10 mouse cellular contexts compared by ENCODE assay signal in the genomic region with DNA sequence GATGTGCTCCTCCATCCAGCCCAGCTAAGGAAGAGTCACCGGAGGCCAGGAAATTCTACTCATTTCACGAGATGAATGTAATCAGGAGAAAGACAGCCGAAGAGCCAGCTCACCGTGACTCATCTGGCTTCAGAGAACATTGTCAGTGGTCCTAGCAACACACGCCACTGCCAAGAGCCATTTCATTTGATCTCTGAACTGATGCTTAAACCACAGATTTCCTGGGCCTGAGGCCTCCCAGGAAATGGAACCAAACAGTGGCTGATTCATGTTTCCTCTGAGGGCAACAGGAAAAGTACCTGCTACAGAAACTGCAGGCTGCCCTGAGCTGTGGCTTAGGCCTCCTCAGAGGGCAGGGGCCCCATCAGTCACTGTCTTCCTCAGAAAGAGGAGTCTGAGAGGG. TPM values are rescaled to one million over a fixed set of nuclear protein-coding genes. Genes with fewer than 3 reads are reported as not detected.
DNase-seq lines count a peak whose midpoint lies in the region; ATAC-seq lines count a peak whose summit lies in the region.
"Had no signal": no experiment of that assay in that cellular context is flagged by ENCODE, and none has a peak within 500 bp of the region (broad histone marks: within the 10 kb centered on the region; RNA-seq: fewer than 3 reads in every experiment).

No protein-coding gene starts in this region.

- H3K9me3 ChIP-seq in hindbrain, embryonic 10.5 days = no peaks in the 10 kb centered on the region
- no peaks in the 10 kb centered on the region for H3K9me3 ChIP-seq in hindbrain, embryonic 11.5 days (ENCODE audit: control insufficient read depth, low read length)
- H3K9me3 ChIP-seq in midbrain, embryonic 11.5 days (ENCODE audit: control insufficient read depth, low read length) = no peaks in the 10 kb centered on the region
- H3K9me3 ChIP-seq: limb, embryonic 10.5 days had no signal

- no peak overlapping the region for H3K9ac ChIP-seq in hindbrain, embryonic 11.5 days (ENCODE audit: low read depth, low read length)
- H3K9ac ChIP-seq in midbrain, embryonic 11.5 days (ENCODE audit: low read length) = no peak overlapping the region

- 65% methylated on average over 5 of the region's 5 CpGs for WGBS in hindbrain, embryonic 10.5 days
- WGBS in hindbrain, embryonic 11.5 days = 57% methylated on average over 5 of the region's 5 CpGs
- WGBS in midbrain, embryonic 11.5 days = 73% methylated on average over 5 of the region's 5 CpGs

- H3K27me3 ChIP-seq in hindbrain, embryonic 10.5 days (ENCODE audit: insufficient read depth, poor library complexity, severe bottlenecking) = no peaks in the 10 kb centered on the region
- no peaks in the 10 kb centered on the region for H3K27me3 ChIP-seq in hindbrain, embryonic 11.5 days (ENCODE audit: control insufficient read depth, insufficient read depth, low read length)
- no peaks in the 10 kb centered on the region for H3K27me3 ChIP-seq in midbrain, embryonic 11.5 days (ENCODE audit: control insufficient read depth, insufficient read depth, low read length)

- peaks cover 8% of the 10 kb centered on the region for H3K4me1 ChIP-seq in hindbrain, embryonic 10.5 days (replicated peaks)
- no peaks in the 10 kb centered on the region for H3K4me1 ChIP-seq in hindbrain, embryonic 11.5 days (replicated peaks; ENCODE audit: control insufficient read depth, insufficient read depth, low read length)
- H3K4me1 ChIP-seq in midbrain, embryonic 11.5 days (ENCODE audit: control insufficient read depth, insufficient read depth, low read length) = no peaks in the 10 kb centered on the region

- peak overlapping the region; percentile 8; the same call in 1 of the 2 replicates for H3K27ac ChIP-seq in hindbrain, embryonic 10.5 days
- H3K27ac ChIP-seq in hindbrain, embryonic 11.5 days (ENCODE audit: low read depth, low read length) = no peak overlapping the region
- no peak overlapping the region for H3K27ac ChIP-seq in midbrain, embryonic 11.5 days (ENCODE audit: low read depth, low read length)
- H3K27ac ChIP-seq: limb, embryonic 10.5 days had no signal

- H3K4me2 ChIP-seq in hindbrain, embryonic 11.5 days (replicated peaks; ENCODE audit: low read depth, low read length) = no peak overlapping the region
- H3K4me2 ChIP-seq in midbrain, embryonic 11.5 days = no peak overlapping the region

- H3K36me3 ChIP-seq in hindbrain, embryonic 10.5 days = no peaks in the 10 kb centered on the region
- H3K36me3 ChIP-seq in hindbrain, embryonic 11.5 days (ENCODE audit: control insufficient read depth, insufficient read depth, low read length) = no peaks in the 10 kb centered on the region
- no peaks in the 10 kb centered on the region for H3K36me3 ChIP-seq in midbrain, embryonic 11.5 days (ENCODE audit: control insufficient read depth, insufficient read depth, low read length)
- H3K36me3 ChIP-seq: limb, embryonic 10.5 days had no signal

- no peak overlapping the region for H3K4me3 ChIP-seq in hindbrain, embryonic 10.5 days
- H3K4me3 ChIP-seq in hindbrain, embryonic 11.5 days (ENCODE audit: low read depth, low read length) = no peak overlapping the region
- H3K4me3 ChIP-seq in midbrain, embryonic 11.5 days (ENCODE audit: low read depth, low read length) = no peak overlapping the region
- H3K4me3 ChIP-seq: limb, embryonic 10.5 days had no signal

- ATAC-seq in hindbrain, embryonic 11.5 days (ENCODE audit: low FRiP score) = no peak
- ATAC-seq in midbrain, embryonic 11.5 days (ENCODE audit: low FRiP score) = no peak

- DNase-seq in hindbrain, embryonic 10.5 days (ENCODE audit: low spot score) = no peak
- no peak for DNase-seq in hindbrain, embryonic 11.5 days (ENCODE audit: low spot score)
- DNase-seq in MN1 (ENCODE audit: low spot score) = peak; percentile 85
- peak; percentile 36 for DNase-seq in embryo, embryonic 11 days
- DNase-seq in skeletal muscle tissue, adult 2 months (ENCODE audit: low read depth, low spot score) = peak; percentile 54
- DNase-seq in midbrain, embryonic 11.5 days (ENCODE audit: low spot score, missing footprints) = no peak
- no peak for DNase-seq in right cerebral cortex, postnatal 4 days
- DNase-seq in right cerebral cortex, postnatal 25 days = no peak
- DNase-seq: retina, postnatal 1 day had no signal

RNA-seq across cellular contexts. Expression of gene Rbpj, which starts 24.7 kb away (rescaled TPM):
- 38.0 and 40.9 TPM in 2 replicates for polyA plus RNA-seq in hindbrain, embryonic 10.5 days (2016; fragmentation: Nextera tagmentation; extraction: Ambion mirVana)
- 56.1 and 65.0 TPM in 2 replicates for polyA plus RNA-seq in hindbrain, embryonic 11.5 days (2014; fragmentation: Nextera tagmentation; extraction: Ambion mirVana)
- 63.0 and 69.1 TPM in 2 replicates for polyA plus RNA-seq in midbrain, embryonic 11.5 days (2014; fragmentation: Nextera tagmentation; extraction: Ambion mirVana)

Comparison
In these comparisons a context has a peak if more than half of its experiments do, and no peak if none do; other contexts are left out.
1. DNase-seq: peak in MN1 (single experiment), embryo, embryonic 11 days (single experiment) and skeletal muscle tissue, adult 2 months (single experiment); none in hindbrain, embryonic 10.5 days (single experiment), hindbrain, embryonic 11.5 days (single experiment), midbrain, embryonic 11.5 days (single experiment), right cerebral cortex, postnatal 4 days (single experiment) and right cerebral cortex, postnatal 25 days (single experiment).